Mouse (Mus musculus) 416B (cell line): Measurements from ENCODE around the gene Mgat5.

Source experiments
- DNase-seq: peaks from one replicate; pipeline ENCODE4 v3.0.0; 2011; ENCODE audit warnings: low read depth

The Mgat5 gene

DNA sequence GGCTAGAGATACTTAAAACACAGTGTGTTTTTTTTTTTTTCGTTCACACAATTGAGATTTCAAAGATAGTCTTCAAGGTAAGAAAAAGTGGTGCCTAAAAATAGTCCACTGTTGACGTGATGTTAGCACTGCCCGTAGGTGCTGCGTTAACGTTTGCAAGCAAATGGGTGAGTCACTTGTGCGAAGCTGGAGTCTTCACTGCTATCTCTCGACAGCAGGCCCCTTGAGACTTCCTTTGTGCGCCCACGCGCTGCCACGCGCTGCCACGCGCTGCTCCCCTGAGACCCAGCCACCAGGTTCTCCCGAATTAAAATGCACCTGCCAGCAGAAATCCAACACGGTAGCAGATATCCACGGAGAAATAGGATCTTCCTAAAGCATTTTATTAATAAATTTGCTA, 295.9 kb downstream of the Mgat5 start:
- DNase-seq: peak; percentile 32

DNA sequence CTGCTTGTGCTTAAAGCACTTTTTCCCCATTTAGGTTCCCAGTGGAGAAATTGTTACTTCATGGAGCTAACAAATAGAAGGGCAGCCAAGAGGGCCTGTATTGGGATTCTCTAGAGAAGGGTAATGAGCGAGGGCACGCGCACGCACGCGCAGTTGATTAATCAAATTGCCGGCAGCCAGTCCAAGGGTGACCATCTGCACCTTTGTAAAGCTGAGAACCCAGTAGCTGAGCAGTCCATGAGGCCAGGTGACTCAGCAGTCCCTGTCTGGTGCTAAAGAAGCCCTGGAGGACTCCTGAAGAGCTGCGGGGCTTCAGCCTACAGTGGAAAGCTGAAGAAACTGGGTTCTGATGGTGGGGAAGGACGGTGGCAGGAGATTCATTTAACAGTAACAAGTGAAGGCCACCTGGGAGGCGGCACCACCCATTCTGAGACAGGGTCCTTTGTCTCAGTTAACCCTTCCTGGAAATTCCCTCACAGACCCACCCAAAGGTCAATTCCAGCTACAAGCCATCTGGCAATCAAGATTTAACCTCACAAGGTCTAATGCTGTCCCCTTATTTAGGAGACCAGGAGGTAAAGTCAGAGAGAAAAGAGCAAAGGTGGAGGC, 302.3 kb downstream of the Mgat5 start:
- no peak for DNase-seq

DNA sequence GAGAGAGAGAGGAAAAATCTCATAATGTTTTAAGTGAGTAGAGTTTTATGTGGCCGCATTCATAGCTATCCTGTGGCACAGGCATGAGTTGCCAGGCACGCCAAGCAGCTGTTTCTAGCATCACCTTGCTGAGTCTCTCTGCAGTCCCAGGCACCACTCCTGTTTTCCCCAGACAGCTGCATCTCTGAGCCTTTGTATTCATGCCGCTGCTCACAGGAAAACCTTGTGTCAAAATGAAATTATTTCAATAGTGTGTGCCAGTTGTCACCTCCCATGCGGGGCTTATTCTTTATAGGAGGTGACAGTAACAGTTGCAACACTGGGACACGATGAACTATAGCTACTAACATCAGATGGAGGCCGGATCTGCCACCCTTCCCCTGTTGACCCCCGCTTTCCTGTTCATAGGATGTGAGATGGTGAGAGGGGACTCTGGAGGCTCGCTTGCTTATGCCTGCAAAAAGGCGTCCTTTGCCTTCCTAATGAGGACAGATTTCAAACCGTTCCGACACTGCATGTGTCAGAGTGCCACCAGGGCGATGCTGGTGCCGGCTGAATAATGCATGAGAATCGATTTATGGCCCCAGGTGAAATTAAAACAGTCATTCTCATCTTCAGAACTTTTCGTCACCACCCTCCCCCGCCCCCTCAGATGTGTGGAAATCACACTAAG, 303.4 kb downstream of the Mgat5 start:
- DNase-seq: no peak

DNA sequence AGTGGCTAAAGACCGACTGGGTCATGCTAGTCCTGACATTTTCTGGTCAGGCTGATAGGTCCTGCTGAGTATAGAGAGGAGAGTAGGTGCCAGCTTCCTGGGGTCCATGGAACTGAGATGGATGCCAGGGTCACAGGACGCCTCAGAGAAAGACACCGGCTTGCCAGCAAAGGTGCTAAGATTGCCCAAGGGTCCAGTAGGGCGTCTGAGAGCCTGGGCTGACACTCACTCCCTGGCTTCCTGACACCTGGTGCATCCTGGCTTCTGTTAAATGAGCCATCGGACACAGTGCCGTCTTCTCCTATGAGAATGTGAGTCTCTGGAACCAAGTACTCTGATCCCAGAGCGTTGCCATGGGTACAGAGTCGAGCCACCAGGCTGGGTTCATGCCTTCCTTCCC, 304.1 kb downstream of the Mgat5 start:
- DNase-seq: no peak

DNA sequence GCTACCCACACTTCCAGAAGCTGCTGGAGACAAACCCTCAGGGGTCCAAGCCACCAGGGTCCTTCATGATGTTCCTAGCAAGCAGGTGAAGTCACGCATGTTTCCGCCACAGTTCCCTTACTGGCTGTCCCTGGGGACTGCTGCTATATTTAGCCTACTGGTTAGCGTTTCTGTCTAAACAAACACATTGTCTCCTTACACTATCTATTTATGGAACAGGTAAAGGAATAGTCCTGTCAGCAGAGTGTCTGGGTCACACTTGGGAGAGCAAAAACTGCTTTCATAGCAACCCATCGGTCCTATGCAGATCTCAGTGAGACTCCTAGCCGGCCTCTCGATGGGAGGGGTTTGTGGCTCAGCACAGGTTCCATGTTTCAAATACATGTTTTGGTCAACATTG, 306.5 kb downstream of the Mgat5 start:
- DNase-seq: no peak

DNA sequence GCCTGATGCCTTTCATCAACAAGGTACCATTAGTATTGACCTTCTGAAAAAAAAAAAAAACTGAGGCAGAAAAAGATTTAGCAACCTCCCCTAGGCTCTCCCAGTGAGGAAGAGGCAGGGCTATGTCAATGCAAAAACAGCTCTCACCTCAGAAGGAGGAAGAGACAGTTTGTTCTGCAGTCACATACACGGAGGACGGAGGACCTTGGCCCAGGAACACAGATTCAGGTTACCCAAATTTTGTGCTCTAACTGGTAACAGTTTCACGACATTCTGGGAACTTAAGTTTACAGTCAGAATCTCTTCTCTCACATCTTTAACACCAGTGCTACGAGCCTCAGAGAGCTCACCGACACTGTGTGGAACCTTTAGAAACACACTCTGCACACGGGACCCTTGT, 307.9 kb downstream of the Mgat5 start:
- no peak for DNase-seq

DNA sequence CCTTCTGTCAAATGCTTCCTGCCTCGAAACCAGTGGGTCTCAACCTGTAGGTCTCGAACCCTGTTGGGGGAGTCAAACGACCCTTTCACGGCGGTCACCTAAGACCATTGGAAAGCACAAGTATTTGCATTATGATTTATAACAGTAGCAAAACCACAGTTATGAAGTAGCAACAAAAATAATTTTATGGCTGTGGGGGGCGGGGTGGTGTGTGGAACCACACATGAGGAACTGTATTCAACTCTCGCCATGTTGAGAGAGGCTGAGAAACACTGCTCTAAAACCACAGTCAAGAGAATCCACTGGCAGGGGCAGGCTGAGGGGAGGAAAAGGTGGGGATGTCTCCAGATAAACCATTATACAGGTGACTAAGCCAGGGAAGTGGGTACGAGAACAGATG, 308.3 kb downstream of the Mgat5 start:
- no peak for DNase-seq

DNA sequence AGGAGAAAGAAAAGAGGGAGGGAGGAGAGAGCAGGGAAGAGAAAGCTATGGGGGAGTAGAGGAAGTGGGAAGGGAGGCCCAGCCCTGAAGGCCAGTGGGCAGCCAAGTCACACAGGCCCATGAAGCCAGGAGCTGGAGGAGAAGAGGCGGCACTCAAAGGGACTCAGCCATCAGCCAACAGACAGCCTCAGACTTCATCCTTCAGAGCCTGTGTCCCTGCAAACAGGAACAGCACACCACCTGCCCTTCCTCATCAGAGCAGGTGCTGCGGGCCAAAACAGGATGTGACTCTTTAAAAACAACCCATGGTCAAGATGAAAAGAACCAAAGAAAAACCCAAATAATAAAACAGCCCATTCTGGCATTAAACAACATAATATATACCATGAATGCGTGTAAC, 308.8 kb downstream of the Mgat5 start:
- DNase-seq: no peak

DNA sequence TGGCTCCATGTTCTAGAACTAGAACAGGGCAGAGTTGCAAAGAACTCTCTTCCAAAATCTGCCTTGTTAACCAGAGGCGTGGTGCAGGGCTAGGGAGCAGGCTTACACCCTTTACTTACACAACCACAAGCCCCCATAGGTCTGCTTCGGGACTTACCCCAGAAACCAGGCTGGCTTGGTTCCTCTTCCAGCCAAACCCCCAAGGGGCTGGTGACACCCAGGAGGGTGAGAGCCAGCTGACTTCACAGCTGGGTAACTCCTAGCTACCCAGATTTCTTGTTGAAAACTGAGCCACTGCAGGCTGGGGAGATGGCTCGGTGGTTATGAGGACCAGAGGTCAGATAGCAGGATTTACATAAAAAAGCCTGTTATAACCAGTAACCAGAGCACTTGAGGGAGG, 309.7 kb downstream of the Mgat5 start:
- DNase-seq: no peak

DNA sequence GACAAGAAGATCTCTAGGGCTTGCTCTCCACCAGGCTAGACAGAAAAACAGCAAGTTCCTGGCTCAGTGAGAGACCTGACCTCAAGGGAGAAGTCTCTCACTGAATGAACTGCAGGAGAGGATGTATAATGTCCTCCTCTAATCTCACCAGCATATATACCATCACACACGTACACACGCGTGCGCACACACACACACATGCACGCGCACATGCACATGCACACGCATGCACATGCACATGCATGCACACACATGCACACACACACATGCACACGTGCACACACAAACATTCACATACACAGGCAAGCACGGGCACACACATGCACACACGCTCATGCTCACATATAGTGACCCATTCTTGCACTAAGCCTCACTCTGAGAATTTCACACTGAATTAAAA, 310.1 kb downstream of the Mgat5 start:
- no peak for DNase-seq

DNA sequence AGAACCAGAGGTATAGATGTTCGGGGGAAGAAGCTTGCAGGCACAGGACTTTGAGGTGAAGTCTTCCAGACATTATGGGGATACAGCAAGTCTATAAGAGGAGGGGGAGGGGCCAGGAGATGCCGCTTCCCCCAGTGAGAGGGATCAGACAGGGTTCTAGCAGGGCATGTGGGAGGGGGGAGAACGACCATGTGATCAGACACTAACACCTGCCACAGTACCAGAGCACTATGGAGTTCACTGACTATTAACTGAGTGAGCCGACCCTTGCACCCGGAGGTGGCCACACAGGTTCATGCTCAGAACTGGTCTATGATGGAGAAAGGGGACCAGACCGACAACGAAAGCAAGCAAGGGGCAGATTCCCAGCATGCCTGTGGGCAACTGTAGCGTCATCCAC, 318.5 kb downstream of the Mgat5 start:
- DNase-seq: no peak

DNA sequence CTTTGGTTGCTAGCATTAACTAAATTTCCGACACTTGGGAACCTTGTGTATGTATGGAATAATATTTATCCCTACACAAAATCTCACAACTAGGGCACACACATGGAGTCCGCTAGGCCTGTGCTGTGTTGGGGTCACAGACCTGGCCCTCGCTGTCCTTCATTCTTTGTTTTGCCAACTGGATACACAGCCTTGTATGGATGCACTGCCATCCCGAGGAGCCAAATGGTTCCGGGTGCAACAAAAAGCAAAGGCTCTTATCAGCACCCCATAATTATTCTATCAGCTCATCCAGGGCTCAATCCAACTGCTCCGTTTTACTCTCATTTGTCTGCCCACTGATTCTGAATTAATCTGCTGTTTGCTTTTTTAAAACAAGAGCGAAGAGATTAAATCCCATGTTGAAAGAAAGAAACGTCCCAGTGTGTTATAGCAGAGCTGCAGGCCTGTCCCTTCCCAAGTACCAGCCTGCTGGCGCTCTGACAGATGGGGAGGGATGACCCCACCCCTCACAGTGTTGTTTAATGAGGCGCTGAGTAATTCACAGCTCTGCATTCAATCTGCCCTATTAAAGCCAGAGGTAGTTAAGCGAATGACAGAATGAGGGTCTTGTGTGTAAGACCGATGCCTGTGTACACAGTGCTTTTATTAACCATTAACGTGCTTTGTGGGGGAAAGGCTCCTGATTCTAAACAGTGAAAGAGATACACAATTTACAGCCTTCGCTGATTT, 326.2 kb downstream of the Mgat5 start:
- DNase-seq: no peak

DNA sequence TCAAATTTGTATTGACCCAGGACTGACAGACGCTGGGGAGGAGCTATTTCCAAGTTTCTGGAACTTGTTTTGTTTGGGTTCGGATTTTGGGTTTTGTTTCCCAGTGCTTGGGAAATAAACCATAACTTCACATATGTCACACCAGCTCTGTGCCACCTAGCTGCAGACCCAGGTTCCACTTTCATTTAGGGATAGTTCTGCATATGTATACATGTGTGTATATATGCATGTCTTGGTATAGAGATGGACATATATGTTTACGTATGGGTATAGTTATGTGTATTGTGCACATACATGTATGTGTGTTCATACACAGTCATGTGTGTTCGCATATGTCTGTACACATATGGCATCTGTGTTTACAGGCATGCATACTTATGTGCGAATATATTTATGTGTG, 326.9 kb downstream of the Mgat5 start:
- DNase-seq: no peak

DNA sequence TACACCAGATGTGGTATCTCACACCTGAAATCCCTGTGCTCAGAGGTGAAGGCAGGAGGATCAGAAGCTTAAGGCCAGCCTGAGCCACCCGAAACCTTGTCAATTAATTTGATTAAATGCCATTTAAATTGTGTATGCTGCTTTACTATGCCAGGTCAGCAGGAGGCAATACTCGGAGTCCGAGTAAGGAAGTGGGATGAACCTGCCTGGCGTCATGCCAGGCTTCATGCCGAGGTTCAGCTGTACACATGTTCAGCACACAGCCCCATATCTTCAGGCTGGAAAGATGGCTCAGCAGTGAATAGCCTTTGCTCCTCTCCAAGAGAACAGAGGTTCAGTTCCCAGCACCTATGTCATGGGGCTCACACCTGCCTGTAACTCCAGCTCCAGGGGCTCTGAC, 331.6 kb downstream of the Mgat5 start:
- DNase-seq: peak; percentile 11

DNA sequence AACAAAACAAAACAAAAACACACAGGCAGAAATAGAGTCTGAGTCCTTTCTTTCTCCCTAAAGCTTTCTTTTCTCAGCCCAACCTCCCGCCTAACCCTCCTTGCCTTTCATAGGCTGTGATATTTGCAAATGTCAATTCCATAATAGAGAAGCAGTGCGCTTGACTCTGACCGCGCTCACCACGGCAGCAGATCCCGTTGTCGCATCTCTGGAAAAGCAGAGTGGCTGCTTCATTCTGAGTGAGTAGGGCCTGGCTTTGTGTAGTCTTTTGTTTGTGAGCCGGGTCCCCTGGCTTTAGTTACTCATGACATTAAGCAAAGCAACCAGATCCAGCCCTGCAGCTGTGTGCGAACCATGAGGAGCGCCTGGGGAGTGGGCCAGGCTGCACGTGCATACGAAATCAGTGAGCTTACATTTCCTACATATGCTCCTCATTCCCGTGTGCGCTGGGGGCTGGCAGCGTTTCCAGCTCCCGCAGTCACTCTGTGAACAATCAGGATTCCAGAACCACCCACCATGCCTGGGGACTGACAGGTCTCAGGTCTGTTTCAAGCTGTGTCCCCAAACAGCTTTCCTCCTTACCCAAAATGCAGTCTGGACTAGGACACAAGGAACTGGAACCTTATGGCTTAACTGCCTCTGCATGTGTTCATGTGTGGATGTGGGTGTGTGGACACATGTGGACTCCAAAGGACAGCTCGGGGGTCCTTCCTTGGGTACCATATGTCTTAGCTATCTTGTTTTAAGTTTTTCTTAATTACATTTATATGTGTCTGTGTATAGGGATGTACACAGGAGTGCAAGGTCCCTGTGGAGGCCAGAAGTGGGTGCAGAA, 332.6 kb downstream of the Mgat5 start:
- DNase-seq: no peak
